Mouse (Mus musculus) kidney, adult 18-20 months (tissue): Measurements from ENCODE around the gene Morc3.

Experiments
- DNase-seq: peaks from one replicate; pipeline ENCODE4 v3.0.0; 2021

The Morc3 gene

DNA sequence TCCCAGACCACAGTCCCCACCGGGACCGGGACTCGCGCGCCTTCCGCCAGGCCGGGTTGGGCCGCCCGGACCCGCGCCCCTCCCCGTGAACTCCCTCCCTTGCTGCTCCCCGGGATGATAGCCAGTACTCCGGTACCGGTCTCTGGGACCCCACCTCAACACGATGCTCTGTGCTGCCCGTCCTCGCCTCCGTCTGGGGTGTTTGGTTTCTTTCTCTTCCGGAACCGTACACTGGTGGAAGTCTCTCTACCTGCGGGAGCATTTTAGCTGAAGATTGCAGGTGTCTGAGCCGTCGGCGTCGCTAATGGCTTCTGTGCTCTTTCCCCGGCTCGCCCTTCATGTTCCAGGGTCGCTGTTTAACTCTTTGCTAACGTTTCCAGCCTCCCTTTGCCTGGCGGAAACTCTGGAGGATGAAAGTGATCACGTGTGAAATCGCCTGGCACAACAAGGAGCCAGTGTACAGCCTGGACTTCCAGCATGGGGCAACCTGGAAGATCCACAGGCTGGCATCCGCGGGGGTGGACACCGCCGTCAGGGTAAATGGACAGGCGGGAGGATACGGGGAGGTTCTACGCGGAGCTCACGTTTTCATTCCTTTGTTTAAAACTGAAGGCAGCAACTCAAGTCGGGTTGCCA is 52.3 kb downstream of the Morc3 start:
- DNase-seq = peak; percentile 26

GRCm38 (mm10) chr16:93884722-93885113 is 52.8 kb downstream of the Morc3 start:
- no peak for DNase-seq

GRCm38 (mm10) chr16:93888481-93888880 is 56.6 kb downstream of the Morc3 start:
- DNase-seq = no peak

- DNase-seq = no peak
Observed at GRCm38 (mm10) chr16:93890948-93891604, 59.2 kb downstream of the Morc3 start.

GRCm38 (mm10) chr16:93893285-93893684 is 61.4 kb downstream of the Morc3 start:
- DNase-seq = no peak

DNA sequence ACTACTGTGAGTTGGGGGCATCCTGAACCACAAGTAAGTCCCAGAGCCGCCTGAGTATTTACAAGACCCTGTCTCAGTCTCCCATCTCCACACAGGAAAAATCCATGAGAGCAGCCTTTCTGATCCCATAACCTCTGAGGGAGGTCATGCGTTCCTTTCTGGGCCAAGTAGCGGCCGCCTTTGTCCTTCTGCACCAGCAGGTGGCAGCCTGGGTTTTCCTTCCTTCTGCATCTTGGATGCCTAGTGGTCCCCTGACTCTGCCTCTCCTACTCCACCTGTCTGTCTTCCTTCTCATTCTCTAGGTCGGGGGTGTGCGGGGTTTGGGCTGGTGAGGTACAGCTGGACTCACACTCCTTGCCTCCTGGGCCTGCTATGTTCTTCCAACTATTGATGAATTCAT is 71.1 kb downstream of the Morc3 start:
- peak; percentile 27 for DNase-seq

DNA sequence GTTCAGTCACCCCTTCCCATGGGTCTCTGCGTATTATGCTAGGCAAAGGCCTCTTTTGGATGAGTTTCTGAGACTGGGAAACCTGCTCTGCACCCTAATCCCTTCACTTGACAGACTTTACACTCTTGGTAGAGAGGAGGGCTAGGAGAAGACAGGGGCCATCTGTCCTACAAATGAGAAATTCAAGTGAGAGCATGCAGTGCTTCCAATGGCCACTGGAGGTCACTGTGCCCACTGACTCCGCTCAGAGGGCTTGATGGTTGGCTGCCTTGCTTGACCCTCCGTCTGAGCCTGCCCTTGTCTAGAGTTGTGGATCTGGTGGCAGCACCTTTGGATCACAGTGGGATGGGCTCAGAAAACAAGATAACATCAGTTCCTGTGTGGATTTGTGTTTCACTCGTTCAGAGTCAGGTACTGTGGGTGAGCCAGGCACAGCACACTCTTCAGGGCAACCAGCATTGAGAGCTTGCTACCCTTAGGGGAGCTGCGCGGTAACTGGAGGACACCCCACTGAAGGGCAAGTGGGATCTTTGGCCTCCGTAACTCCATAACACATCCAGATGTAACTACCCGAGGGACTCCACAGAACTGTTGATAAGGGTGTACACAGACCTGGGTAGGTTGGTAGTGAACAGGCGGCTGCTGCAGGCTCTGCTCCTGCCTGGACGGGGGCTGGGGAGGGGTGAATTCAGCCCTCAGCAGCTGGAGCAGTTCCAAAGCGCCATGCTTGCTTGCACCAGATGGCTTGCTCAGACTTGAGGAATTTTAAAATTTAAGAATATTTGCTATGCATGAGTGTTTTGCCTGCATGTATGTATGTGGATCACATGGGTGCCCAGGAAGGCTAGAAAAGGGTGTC is 74.5 kb downstream of the Morc3 start:
- peak; percentile 82 for DNase-seq

GRCm38 (mm10) chr16:93907761-93908160 is 75.8 kb downstream of the Morc3 start:
- DNase-seq = no peak

- DNase-seq = no peak
Observed at GRCm38 (mm10) chr16:93908196-93908595, 76.3 kb downstream of the Morc3 start.

- peak; percentile 44 for DNase-seq
Observed at GRCm38 (mm10) chr16:93909936-93910335, 78.0 kb downstream of the Morc3 start.

DNA sequence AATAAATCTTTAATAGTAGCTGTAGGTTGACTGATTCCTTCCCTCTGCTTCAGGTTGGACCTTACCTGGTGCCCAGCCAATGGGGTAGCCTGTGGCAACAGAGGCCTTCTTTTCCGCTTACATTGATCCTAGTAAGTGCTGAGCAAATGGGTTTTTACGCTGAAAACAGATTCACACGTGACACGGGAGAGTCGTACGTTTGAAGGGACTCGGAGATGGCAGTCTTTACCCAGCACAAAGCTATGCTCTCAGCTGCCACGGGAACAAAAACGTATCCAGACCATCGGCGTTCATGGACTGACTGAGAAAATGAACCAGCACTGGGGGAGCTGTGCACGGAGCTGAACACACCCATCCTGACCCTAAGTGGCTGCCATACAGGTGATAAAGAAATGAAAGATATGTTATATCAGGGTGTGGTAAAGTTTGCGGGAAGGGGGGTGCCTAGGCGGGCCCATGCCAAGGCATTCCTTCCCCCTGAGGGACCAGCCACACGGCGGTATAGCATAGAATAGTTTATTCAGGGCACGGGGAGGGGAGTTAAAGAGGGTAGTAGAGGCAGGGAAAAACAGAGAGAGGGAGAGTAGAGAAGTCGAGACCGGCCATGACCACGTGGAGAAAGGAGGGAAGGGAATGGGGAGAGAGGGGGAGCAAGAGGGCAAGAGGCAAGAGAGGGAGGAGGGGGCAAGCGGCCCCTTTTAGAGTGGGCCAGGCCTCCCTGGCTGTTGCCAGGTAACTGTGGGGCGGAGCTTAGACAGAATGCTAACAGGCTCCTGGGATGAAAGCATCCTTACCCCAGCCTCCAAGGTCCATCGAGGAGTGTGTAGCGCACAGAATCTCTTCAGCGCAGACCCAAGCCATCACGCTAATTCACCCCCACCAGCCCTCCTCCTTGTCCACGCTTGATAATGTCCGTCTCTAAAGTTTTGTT is 79.1 kb downstream of the Morc3 start:
- DNase-seq = no peak

DNA sequence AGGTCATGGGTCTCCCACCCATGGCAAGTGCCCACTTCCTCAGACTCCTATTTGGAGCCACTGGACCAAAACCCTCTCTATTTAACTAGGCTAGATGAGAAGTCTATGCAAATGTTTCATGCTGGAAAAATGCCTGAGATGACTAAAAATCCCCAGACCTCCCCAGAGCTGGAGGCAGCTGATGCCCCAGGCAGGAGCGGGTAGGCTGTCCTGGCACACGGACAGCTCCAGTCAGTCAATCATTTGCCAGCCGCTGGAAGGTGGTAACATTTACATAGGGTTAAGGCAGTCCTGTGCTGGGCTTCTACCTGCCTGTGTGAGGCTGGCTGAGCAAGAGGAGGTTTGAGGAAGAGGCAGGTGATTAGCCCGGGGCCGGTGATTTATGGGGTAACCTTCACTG is 80.2 kb downstream of the Morc3 start:
- DNase-seq = peak; percentile 79

DNA sequence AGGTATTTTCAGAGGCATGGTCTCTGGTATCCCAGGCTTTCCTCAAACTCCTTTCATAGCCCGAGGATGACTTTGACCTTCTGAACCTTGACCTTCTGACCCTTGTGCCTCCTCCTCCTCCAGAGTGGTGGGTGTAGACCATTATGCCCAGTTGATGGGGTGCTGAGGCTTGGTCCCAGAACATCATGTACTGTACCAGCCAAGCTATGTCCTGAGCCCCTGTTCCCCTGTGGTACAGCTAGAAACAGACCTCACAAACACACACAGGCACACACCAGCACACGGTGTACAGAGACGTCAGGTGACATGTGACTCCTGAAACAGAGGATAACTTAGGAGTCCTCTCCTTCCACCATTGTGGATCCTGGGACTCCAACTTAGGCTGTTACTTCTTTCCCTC is 80.9 kb downstream of the Morc3 start:
- DNase-seq = no peak

- no peak for DNase-seq
Observed at GRCm38 (mm10) chr16:93913881-93914576, 82.1 kb downstream of the Morc3 start.

DNA sequence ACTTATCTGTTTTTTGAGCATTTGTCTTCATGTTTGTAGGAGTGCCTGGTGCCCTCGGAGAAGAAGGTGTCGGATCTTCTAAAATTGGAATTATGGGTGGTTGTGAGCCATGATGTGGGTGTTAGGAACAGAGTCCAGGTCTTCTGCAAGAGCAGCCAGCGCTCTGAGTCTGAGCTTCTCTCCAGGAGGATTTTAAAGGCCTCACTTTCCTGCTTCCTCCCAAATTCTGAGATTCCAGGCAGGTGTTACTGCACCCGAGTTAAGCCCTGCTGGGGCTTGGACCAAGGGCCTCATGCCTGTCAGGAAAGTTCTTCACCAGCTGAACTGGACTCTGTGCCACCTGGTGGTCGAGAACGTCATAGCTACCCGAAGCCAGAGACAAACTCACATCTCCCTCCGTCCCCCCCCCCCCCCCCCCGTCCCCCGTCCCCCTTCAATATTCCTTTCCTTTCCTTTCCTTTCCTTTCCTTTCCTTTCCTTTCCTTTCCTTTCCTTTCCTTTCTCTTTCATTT is 83.5 kb downstream of the Morc3 start:
- DNase-seq = peak; percentile 69

- peak; percentile 89 for DNase-seq
Observed at GRCm38 (mm10) chr16:93917712-93918678, 86.1 kb downstream of the Morc3 start.

DNA sequence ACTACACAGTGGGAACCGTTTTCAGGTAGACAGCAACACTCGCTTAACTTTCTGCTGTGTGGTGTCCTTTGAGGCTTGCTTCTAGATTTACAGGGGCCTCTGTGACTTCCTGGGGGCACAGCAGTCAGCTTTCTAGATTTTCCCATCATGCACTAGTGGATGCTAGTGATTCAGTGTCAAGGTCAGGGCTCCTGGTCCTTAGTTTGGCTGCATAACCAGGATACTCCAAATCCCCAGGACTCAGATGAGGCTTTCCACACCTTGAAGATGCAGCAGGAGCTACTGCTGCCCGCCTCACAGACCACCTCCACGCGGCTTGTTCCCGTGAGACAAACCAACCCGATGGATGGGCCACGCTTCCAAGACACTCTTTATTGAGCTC is 86.7 kb downstream of the Morc3 start:
- DNase-seq = no peak

DNA sequence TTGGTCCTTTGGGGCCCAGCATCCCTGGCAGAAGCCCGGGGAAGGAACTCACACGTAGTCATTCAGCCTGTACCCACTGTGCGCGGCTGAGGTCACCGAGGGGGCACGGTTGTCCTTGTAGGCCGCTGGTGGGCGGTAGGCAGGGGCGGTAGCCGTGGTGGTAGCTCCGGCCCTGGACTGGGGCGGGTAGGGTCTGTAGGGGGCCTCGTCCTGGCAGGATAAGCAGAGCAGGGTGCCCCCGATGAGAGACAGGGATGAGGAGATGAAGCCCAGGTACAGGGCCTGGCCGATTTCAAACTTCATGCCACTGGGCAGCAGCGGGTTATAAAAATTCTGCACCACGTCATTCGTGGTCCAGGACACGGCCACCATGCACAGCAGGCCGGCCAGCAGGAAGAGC is 87.3 kb downstream of the Morc3 start:
- no peak for DNase-seq

- no peak for DNase-seq
Observed at GRCm38 (mm10) chr16:93920673-93921072, 88.8 kb downstream of the Morc3 start.

- DNase-seq = no peak
Observed at GRCm38 (mm10) chr16:93922835-93923389, 91.0 kb downstream of the Morc3 start.
